Mouse (Mus musculus) fibroblast of lung, adult 2 months (primary cell): ENCODE measurements at regions not wholly inside any gene's neighbourhood (a gene's known extent, or its start where the extent isn't known, plus 50 kb on each side); places are given as distances from the start of the nearest gene placed in this dataset.
A peak's percentile ranks its signal among the peaks of the same experiment; 100 is the strongest.

Source experiments
- DNase-seq: peaks from one replicate; pipeline ENCODE4 v3.0.0-alpha.2; 2011; ENCODE audit warnings: low read depth

DNA sequence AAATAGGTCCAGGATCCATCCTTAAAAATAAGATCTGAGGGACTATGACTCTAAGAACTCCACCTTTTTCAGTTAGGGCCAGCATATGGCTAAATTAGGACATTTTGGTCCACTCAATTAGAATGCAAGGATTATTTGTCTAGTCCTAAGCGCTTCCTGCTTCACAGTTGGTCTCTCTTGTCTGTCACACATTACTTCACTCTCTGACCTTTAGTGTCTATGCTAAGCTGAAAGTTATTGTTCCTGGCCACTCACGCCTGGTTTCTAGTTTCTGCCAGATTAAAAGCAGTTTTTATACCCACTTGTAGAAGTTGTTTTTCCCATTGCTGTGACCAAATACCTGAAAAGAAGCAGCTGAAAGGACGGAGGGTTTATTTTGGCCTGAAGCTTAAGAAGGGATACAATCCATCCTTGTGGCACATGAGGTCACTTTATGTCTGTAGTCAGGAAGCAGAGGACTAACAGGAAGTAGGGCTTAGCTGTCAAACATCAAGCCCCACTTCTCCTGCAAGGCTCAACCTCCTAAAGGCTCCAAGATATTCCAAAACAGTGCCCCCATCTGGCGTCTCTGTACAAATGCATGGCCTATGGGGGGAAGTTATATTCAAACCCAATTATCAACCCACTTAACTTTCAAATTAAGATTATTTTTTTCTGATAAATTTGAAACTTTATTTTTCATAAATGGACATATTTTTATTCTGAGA lies 195.3 kb upstream of the Gm5148 start:
- DNase-seq, result no peak

DNA sequence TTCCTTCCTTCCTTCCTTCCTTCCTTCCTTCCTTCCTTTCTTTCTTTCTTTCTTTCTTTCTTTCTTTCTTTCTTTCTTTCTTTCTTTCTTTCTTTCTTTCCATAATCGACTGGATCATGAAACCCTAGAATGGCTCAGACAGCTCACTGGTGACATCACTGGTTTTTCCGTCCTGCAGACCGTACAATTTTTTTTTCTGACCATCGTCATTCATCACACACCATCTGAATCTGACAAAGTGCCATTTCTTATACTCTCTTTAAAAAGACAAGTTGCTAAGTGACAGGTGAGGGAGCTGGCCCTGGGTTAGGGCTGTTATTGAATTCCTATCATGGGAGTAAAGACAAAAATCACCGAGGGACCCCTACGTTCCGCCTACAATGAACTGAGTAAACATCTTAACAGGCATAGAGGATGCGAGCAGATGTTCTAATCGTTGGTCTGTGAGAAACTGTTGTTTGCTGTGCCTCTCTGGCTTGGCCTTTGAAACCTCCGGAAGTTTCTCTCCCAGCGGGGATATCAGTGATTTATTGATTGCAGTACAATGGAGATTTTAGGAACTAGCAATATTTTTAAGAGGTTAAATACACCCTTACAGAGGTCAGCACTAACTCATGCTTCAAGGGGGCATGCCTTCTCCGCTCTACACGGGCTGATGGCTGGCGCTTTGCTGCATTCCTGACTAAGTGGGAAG lies 192.6 kb upstream of the Gm5148 start:
- no peak for DNase-seq

GRCm38 (mm10) chr3:37916281-37916680 lies 192.0 kb upstream of the Gm5148 start:
- DNase-seq, result no peak

DNA sequence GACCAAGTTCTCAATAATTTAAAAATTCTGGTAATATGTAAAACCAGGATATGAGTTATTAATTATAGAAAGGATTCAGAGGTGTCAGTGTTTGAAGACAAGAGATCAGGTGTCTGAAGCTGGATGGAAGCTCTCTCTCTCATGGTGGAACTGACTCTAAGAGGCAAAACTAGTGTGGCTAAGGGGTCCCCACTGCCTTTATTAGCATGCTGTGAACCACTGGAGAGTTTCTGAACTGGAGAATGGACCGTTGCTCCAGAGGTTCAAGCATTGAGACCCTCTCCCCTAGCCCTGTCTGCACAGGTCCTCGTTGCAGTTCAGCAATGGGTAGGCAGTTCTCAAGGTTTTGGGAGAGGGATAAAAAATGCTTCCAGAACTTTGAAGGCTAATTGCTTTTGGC lies 191.4 kb upstream of the Gm5148 start:
- DNase-seq, result no peak

DNA sequence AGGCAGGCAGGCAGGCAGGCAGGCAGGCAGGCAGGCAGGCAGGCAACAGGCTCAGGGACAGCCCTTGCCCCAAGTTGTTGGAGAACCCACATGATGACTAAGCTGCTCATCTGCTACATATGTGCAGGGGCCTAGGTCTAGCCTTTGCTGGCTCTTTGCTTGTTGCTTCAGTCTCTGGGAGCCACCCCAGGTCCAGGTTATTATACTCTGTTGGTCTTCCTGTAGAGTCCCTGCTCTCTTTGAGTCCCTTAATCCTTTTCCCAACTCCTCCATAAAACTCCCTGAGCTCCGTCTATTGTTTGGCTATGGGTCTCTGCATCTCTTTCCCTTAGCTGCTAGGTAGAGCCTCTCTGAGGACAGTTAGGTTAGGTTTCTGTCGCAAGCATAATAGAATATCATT lies 189.8 kb upstream of the Gm5148 start:
- no peak for DNase-seq

DNA sequence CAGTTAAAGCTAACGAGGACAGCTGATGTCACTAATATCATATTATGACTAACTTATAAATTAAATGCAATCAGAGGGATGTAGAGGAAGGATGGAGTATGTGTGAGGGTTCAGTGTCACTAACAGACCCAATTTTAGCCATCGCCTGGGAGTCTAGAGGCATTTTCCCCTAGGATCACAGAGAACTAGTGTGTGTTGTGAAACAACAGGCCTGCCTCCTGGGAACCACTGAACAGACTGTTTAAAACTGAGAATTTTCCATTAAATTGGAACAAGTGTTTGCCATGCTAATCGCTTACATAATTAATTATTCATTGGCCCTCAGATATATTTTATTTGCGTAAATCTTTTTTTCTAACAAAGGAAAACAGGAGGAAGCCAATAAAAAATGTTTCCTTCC lies 185.5 kb upstream of the Gm5148 start:
- no peak for DNase-seq

GRCm38 (mm10) chr3:37909008-37909407 lies 184.7 kb upstream of the Gm5148 start:
- DNase-seq, result no peak

- DNase-seq, result no peak
Observed at GRCm38 (mm10) chr3:37908456-37908855, 184.2 kb upstream of the Gm5148 start.

GRCm38 (mm10) chr3:37907432-37908088 lies 183.3 kb upstream of the Gm5148 start:
- DNase-seq, result no peak

- DNase-seq, result no peak
Observed at GRCm38 (mm10) chr3:37906806-37907251, 182.5 kb upstream of the Gm5148 start.

DNA sequence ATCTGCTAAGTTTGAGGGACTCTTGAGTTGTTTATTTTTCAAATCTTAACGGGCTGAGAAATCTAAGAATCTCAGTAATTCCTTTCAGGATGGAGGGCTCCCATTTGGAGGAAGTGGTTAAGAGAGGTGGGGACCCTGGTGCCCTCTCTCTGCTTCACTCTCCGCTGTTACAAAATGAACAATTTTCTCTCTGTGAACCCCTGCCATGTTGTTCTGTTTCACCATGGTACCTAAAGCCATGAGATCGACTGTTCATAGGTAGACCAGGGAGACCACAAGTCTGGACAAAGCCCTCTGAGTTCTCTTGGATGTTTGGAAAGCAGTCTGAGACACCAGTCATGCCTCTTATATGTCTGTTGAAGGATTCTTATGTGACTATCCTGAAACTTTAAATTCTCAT lies 179.9 kb upstream of the Gm5148 start:
- DNase-seq, result no peak

DNA sequence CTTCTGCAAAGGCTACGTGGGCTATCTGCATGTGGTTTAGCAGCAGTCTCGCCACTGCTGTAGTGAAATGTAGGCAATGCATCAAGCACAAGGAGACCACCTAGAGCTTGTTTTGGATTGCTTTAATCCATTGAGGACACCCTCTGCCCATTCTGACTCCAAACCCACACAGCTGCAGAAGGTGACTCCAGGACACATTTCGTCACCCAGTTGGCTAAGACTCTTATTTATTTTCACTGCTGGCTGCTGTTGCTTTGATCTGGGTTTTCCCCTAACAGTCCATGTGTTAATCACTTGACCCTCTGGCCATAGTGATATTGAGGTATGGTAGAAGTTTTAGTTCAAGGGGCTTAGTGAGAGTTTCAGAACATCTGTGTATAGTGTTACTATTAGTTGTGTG lies 179.2 kb upstream of the Gm5148 start:
- DNase-seq, result no peak

- DNase-seq, result no peak
Observed at GRCm38 (mm10) chr3:37903021-37903420, 178.7 kb upstream of the Gm5148 start.

GRCm38 (mm10) chr3:37897392-37897791 lies 173.1 kb upstream of the Gm5148 start:
- DNase-seq, result no peak

GRCm38 (mm10) chr3:37896821-37897311 lies 172.6 kb upstream of the Gm5148 start:
- no peak for DNase-seq

GRCm38 (mm10) chr3:37894599-37894998 lies 170.3 kb upstream of the Gm5148 start:
- DNase-seq, result no peak

GRCm38 (mm10) chr3:37890202-37890601 lies 165.9 kb upstream of the Gm5148 start:
- DNase-seq, result no peak

DNA sequence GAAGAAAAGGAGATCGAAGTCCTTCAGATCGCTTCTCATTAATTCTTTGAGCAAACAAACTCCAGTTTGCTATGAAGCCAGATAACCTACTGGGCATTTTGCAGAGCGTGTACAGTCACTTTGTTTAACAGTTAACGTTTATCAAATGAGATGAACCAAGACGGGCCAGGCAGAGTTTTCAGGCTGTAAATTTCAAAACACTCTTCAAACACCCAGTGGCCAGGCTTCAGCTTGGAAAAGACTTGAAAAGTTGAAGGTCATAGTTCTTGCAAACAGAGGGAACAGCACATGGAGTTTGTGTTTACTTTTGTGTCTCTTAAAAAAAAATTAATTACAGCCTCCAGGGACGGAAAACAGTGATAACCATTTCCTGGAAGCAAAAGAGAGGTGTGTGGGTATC lies 164.2 kb upstream of the Gm5148 start:
- DNase-seq, result no peak

DNA sequence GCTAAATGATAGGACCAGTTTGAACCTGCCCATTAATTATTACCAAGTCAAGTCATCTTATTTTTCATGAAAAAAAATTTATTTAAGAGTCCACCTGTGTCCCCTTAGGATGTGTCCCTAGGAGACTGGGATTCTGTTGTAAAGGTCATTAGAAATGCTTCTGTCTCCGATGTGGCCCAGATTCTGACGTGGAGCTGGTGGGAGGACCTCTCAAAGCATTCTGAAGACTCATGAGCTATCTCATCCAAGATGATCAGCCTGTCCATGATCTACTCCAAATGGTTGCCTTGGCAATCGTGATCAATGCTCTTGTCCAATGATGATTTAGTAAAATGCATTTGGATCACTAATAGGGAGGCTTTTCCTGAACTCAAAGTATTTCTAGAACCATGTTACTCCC lies 163.4 kb upstream of the Gm5148 start:
- DNase-seq, result no peak

GRCm38 (mm10) chr3:37886705-37887454 lies 162.6 kb upstream of the Gm5148 start:
- DNase-seq, result no peak

GRCm38 (mm10) chr3:37885776-37886175 lies 161.5 kb upstream of the Gm5148 start:
- DNase-seq, result no peak

- DNase-seq, result peak; percentile 62
Observed at GRCm38 (mm10) chr3:37882417-37882816, 158.1 kb upstream of the Gm5148 start.
